ENCODE assay signal across 8 mouse cellular contexts in the genomic region with DNA sequence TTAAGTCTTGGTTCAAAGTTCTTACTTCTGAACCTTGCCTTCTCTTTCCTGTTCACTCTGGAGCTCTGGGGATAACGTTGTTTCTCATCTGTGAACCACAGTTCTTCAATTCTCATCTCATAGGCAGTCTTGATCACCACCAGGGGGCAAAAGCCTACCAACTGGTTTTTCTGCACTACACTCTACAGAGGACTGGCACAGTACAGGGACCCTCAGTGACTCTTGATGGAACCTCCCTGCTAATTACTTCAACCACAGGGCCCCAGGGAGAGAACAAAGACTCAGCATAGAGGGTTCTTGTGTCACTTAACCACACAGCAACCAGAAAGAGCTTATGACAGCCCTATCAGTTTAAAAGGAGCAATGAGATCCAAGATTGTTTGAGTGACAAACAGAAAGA. TPM values are rescaled to one million over a fixed set of nuclear protein-coding genes. Genes with fewer than 3 reads are reported as not detected.
A peak's percentile ranks its signal among the peaks of the same experiment; 100 is the strongest.
DNase-seq lines count a peak whose midpoint lies in the region; ATAC-seq and TF ChIP-seq lines count a peak whose summit lies in the region.

No protein-coding gene starts in this region.

- H3K27me3 ChIP-seq in cerebellum, adult 2 months (ENCODE audit: control insufficient read depth, insufficient read depth, low read length): no peaks in the 10 kb centered on the region
- no peaks in the 10 kb centered on the region for H3K27me3 ChIP-seq in forebrain, postnatal 0 days (ENCODE audit: insufficient read depth, low read length)
- H3K27me3 ChIP-seq in lung, postnatal 0 days (replicated peaks; ENCODE audit: insufficient read depth, low read length): no peaks in the 10 kb centered on the region

- no peaks in the 10 kb centered on the region for H3K36me3 ChIP-seq in forebrain, postnatal 0 days (ENCODE audit: insufficient read depth)
- H3K36me3 ChIP-seq in lung, postnatal 0 days (ENCODE audit: insufficient read depth, low read length): no peaks in the 10 kb centered on the region

- H3K27ac ChIP-seq in cerebellum, adult 2 months (ENCODE audit: insufficient read depth, low read length): no peak overlapping the region
- no peak overlapping the region for H3K27ac ChIP-seq in forebrain, postnatal 0 days (ENCODE audit: low read depth, low read length)
- no peak overlapping the region for H3K27ac ChIP-seq in lung, postnatal 0 days (ENCODE audit: low read length)

- H3K4me1 ChIP-seq in cerebellum, adult 2 months (ENCODE audit: control insufficient read depth, insufficient read depth, low read length): no peaks in the 10 kb centered on the region
- peaks cover 24% of the 10 kb centered on the region for H3K4me1 ChIP-seq in forebrain, postnatal 0 days (ENCODE audit: insufficient read depth)
- 0 out of 2 replicates have a peak, but pooled peaks cover 3% of the 10 kb centered on the region for H3K4me1 ChIP-seq in lung, postnatal 0 days (ENCODE audit: insufficient read depth, low read depth, low read length)

- peak; percentile 79 for DNase-seq in NIH3T3 (ENCODE audit: low read depth)
- peak; percentile 59 to 71 for DNase-seq in cerebellum, adult 2 months
- DNase-seq in forebrain, postnatal 0 days: peak; percentile 79
- peak; percentile 56 to 63 for DNase-seq in heart, postnatal 36 days
- peak; percentile 70 for DNase-seq in layer of hippocampus, adult 9-11 months
- peak; percentile 90 for DNase-seq in lung, postnatal 0 days (ENCODE audit: low spot score)
- peak; percentile 16 for DNase-seq in ovary, postnatal 14 days (ENCODE audit: low spot score)
- peak; percentile 76 for DNase-seq in thymus, postnatal 14 days

- H3K9ac ChIP-seq in forebrain, postnatal 0 days: no peak overlapping the region
- no peak overlapping the region for H3K9ac ChIP-seq in lung, postnatal 0 days (replicated peaks; ENCODE audit: low read depth)

- H3K4me2 ChIP-seq in forebrain, postnatal 0 days (ENCODE audit: low read depth): peak overlapping the region; percentile 61
- H3K4me2 ChIP-seq in lung, postnatal 0 days (replicated peaks; ENCODE audit: low read depth, low read length): 0 out of 2 replicates have a peak overlapping the region, but pooled peaks have one; percentile 3

- no peaks in the 10 kb centered on the region for H3K9me3 ChIP-seq in forebrain, postnatal 0 days (ENCODE audit: low read length)
- H3K9me3 ChIP-seq in lung, postnatal 0 days (ENCODE audit: low read length): no peaks in the 10 kb centered on the region

- no peak overlapping the region for H3K4me3 ChIP-seq in cerebellum, adult 2 months (replicated peaks; ENCODE audit: insufficient read depth, low read depth, low read length)
- H3K4me3 ChIP-seq in forebrain, postnatal 0 days (ENCODE audit: low read depth, low read length): no peak overlapping the region; the same call in 1 of the 2 replicates
- H3K4me3 ChIP-seq in lung, postnatal 0 days (ENCODE audit: low read depth, low read length): no peak overlapping the region

- TF ChIP-seq EP300 in lung, postnatal 0 days (IDR thresholded peaks at IDR 0.05): no peak

- TF ChIP-seq POLR2A in cerebellum, adult 2 months (IDR thresholded peaks at IDR 0.05; ENCODE audit: borderline replicate concordance, insufficient read depth, low read length): no peak

- peak; percentile 52; the same call in 1 of the 2 replicates for TF ChIP-seq CTCF in cerebellum, adult 2 months (IDR thresholded peaks at IDR 0.05; ENCODE audit: borderline replicate concordance, insufficient read depth, low read depth, low read length)
- TF ChIP-seq CTCF in forebrain, postnatal 0 days (IDR thresholded peaks at IDR 0.05; ENCODE audit: low read depth): peak; percentile 84
- peak; percentile 90 for TF ChIP-seq CTCF in lung, postnatal 0 days (IDR thresholded peaks at IDR 0.05)

- peak; percentile 52 for ATAC-seq in forebrain, postnatal 0 days
- peak; percentile 67 for ATAC-seq in lung, postnatal 0 days

- 2% methylated on average over 1 of the region's 1 CpGs for WGBS in cerebellum, adult 2 months
- WGBS in forebrain, postnatal 0 days: 0% methylated on average over 1 of the region's 1 CpGs
- WGBS in lung, postnatal 0 days: 0% methylated on average over 1 of the region's 1 CpGs

- intact Hi-C loops in heart, postnatal 36 days (cut with DNase I): loop anchor here (2.0 to 5.0 kb wide), 2 partner anchors 114 to 233 kb away; no protein-coding TSS in a partner anchor

RNA-seq across cellular contexts. Expression of a gene that starts 1.3 kb away (rescaled TPM):
- polyA plus RNA-seq in cerebellum, adult 2 months (2012; rRNA removed): 14.3 and 14.5 TPM in 2 replicates
- 28.9 and 40.2 TPM in 2 replicates for total RNA-seq in forebrain, postnatal 0 days (2014; rRNA removed)
- polyA plus RNA-seq in forebrain, postnatal 0 days (2015; fragmentation: Nextera tagmentation; extraction: Ambion mirVana): 8.2 and 12.7 TPM in 2 replicates
- 10 to 100 TPM; 78.2 to 96.2 TPM for total RNA-seq in heart, postnatal 36 days (2021)
- 13.2 TPM in 2 replicates for polyA plus RNA-seq in lung, postnatal 0 days (2015; fragmentation: Nextera tagmentation; extraction: Ambion mirVana)

RNA-seq across cellular contexts. Expression of a gene that starts 26.0 kb away (rescaled TPM):
- polyA plus RNA-seq in cerebellum, adult 2 months (2012; rRNA removed): 1.2 and 1.7 TPM in 2 replicates
- total RNA-seq in forebrain, postnatal 0 days (2014; rRNA removed): 1.9 and 3.1 TPM in 2 replicates
- polyA plus RNA-seq in forebrain, postnatal 0 days (2015; fragmentation: Nextera tagmentation; extraction: Ambion mirVana): 0.62 and 0.68 TPM in 2 replicates
- total RNA-seq in heart, postnatal 36 days (2021): under 1 TPM; 0.31 to 0.73 TPM
- 0.26 and 0.31 TPM in 2 replicates for polyA plus RNA-seq in lung, postnatal 0 days (2015; fragmentation: Nextera tagmentation; extraction: Ambion mirVana)

Comparison
In these comparisons a context has a peak if more than half of its experiments do, and no peak if none do; other contexts are left out.
1. DNase-seq: peak in every context shown above with its lines; median percentile 90 in lung, postnatal 0 days; 79 in NIH3T3; 79 in forebrain, postnatal 0 days; 76 in thymus, postnatal 14 days; 70 in layer of hippocampus, adult 9-11 months; 65 in cerebellum, adult 2 months; 60 in heart, postnatal 36 days; 16 in ovary, postnatal 14 days.